Mouse (Mus musculus): ENCODE results near the gene Add3.

The Add3 gene

GRCm38 (mm10) chr19:53140044-53140803 lies at the start of gene Add3:
Gene Add3 (plus strand): TSS chr19:53140443.
- peak in 1 of 2 experiments; percentile 20 for DNase-seq (ENCODE audit: low spot score in 2 of 2)

- no peak for DNase-seq (ENCODE audit: low spot score in 2 of 2)
These were observed 49.6 kb upstream of the Add3 start for GRCm38 (mm10) chr19:53090677-53091076.

GRCm38 (mm10) chr19:53092251-53092650 lies 48.0 kb upstream of the Add3 start:
- no peak for DNase-seq (ENCODE audit: low spot score in 2 of 2)

- no peak for DNase-seq (ENCODE audit: low spot score in 2 of 2)
These were observed 46.9 kb upstream of the Add3 start for GRCm38 (mm10) chr19:53093294-53093693.

GRCm38 (mm10) chr19:53094684-53095083 lies 45.6 kb upstream of the Add3 start:
- DNase-seq (ENCODE audit: low spot score in 2 of 2) = no peak

GRCm38 (mm10) chr19:53101374-53102300 lies 38.6 kb upstream of the Add3 start:
- DNase-seq (ENCODE audit: low spot score in 2 of 2) = no peak

GRCm38 (mm10) chr19:53105374-53106090 lies 34.7 kb upstream of the Add3 start:
- DNase-seq (ENCODE audit: low spot score in 2 of 2) = no peak

- peak in 1 of 2 experiments; percentile 43 for DNase-seq (ENCODE audit: low spot score in 2 of 2)
These were observed 33.3 kb upstream of the Add3 start for GRCm38 (mm10) chr19:53106952-53107351.

GRCm38 (mm10) chr19:53107361-53108247 lies 32.6 kb upstream of the Add3 start:
- DNase-seq (ENCODE audit: low spot score in 2 of 2) = no peak

- no peak for DNase-seq (ENCODE audit: low spot score in 2 of 2)
These were observed 28.1 kb upstream of the Add3 start for GRCm38 (mm10) chr19:53111996-53112590.

- DNase-seq (ENCODE audit: low spot score in 2 of 2) = peak in 1 of 2 experiments; percentile 48
These were observed 20.9 kb upstream of the Add3 start for GRCm38 (mm10) chr19:53119255-53119795.

- no peak for DNase-seq (ENCODE audit: low spot score in 2 of 2)
These were observed 19.8 kb upstream of the Add3 start for GRCm38 (mm10) chr19:53120483-53120882.

GRCm38 (mm10) chr19:53122641-53123241 lies 17.5 kb upstream of the Add3 start:
- no peak for DNase-seq (ENCODE audit: low spot score in 2 of 2)

- no peak for DNase-seq (ENCODE audit: low spot score in 2 of 2)
These were observed 16.9 kb upstream of the Add3 start for GRCm38 (mm10) chr19:53123301-53123700.

GRCm38 (mm10) chr19:53125679-53126078 lies 14.6 kb upstream of the Add3 start:
- DNase-seq (ENCODE audit: low spot score in 2 of 2) = no peak

GRCm38 (mm10) chr19:53126546-53126945 lies 13.7 kb upstream of the Add3 start:
- DNase-seq (ENCODE audit: low spot score in 2 of 2) = no peak

- no peak for DNase-seq (ENCODE audit: low spot score in 2 of 2)
These were observed 12.6 kb upstream of the Add3 start for GRCm38 (mm10) chr19:53127320-53128291.

- no peak for DNase-seq (ENCODE audit: low spot score in 2 of 2)
These were observed 11.5 kb upstream of the Add3 start for GRCm38 (mm10) chr19:53128494-53129337.

Measured in natural killer cell, adult 2 months (primary cell).